Mouse (Mus musculus) layer of hippocampus, adult 9-11 months (tissue): ENCODE results near the gene Slc38a3.

Experiments
- DNase-seq: peaks from one replicate; pipeline ENCODE4 v3.0.0; 2022

Gene Slc38a3

GRCm38 (mm10) chr9:107633661-107634405 is 35.5 kb downstream of the Slc38a3 start:
- DNase-seq, result peak; percentile 47

- peak; percentile 86 for DNase-seq
These were observed 36.2 kb downstream of the Slc38a3 start for GRCm38 (mm10) chr9:107633091-107633660.

- DNase-seq, result peak; percentile 55
These were observed 36.9 kb downstream of the Slc38a3 start for GRCm38 (mm10) chr9:107632478-107632877.

- no peak for DNase-seq
These were observed 37.5 kb downstream of the Slc38a3 start for GRCm38 (mm10) chr9:107631861-107632260.

GRCm38 (mm10) chr9:107631311-107631826 is 38.0 kb downstream of the Slc38a3 start:
- DNase-seq, result no peak

GRCm38 (mm10) chr9:107630576-107630975 is 38.8 kb downstream of the Slc38a3 start:
- DNase-seq, result peak; percentile 54

- no peak for DNase-seq
These were observed 39.4 kb downstream of the Slc38a3 start for GRCm38 (mm10) chr9:107629901-107630425.

GRCm38 (mm10) chr9:107629411-107629730 is 40.0 kb downstream of the Slc38a3 start:
- no peak for DNase-seq

GRCm38 (mm10) chr9:107628721-107629410 is 40.5 kb downstream of the Slc38a3 start:
- DNase-seq, result peak; percentile 69

GRCm38 (mm10) chr9:107627387-107628255 is 41.7 kb downstream of the Slc38a3 start:
- no peak for DNase-seq

- peak; percentile 82 for DNase-seq
These were observed 42.5 kb downstream of the Slc38a3 start for GRCm38 (mm10) chr9:107626844-107627277.

GRCm38 (mm10) chr9:107626158-107626843 is 43.0 kb downstream of the Slc38a3 start:
- DNase-seq, result no peak

GRCm38 (mm10) chr9:107625351-107626128 is 43.8 kb downstream of the Slc38a3 start:
- no peak for DNase-seq

- DNase-seq, result no peak
These were observed 44.4 kb downstream of the Slc38a3 start for GRCm38 (mm10) chr9:107624951-107625350.

GRCm38 (mm10) chr9:107624539-107624938 is 44.8 kb downstream of the Slc38a3 start:
- no peak for DNase-seq

GRCm38 (mm10) chr9:107620954-107621353 is 48.4 kb downstream of the Slc38a3 start:
- no peak for DNase-seq

- DNase-seq, result no peak
These were observed 49.8 kb downstream of the Slc38a3 start for GRCm38 (mm10) chr9:107619546-107619879.

- DNase-seq, result no peak
These were observed 50.4 kb downstream of the Slc38a3 start for GRCm38 (mm10) chr9:107618778-107619545.

- DNase-seq, result no peak
These were observed 51.2 kb downstream of the Slc38a3 start for GRCm38 (mm10) chr9:107618098-107618497.

GRCm38 (mm10) chr9:107617461-107617860 is 51.9 kb downstream of the Slc38a3 start:
- DNase-seq, result no peak
